Mouse (Mus musculus) hindbrain, embryonic 13.5 days (tissue): ENCODE results near the gene Ppp1r1c. TPM values are rescaled to one million over a fixed set of nuclear protein-coding genes. Genes with fewer than 3 reads are reported as not detected.
"Not testable (repeated sequence)": the region's sequence is repeated elsewhere in the genome, so short reads cannot be mapped to it uniquely, and the experiment has no call there.

Experiments
- ATAC-seq: fragments of 200-750 bp; cut with Nextera tagmentation; 2 replicates; pipeline ENCODE4 v1.8.0; 2017; ENCODE audit warnings: moderate TSS enrichment; ENCODE audit not compliant: low FRiP score
- H3K27ac ChIP-seq: fragments of 300-500 bp; sonication (generic); 2 replicates; pipeline ENCODE4 v1.5.1; 2015; ENCODE audit warnings: inconsistent platforms, mild to moderate bottlenecking, moderate library complexity
- H3K27me3 ChIP-seq: fragments of 300-500 bp; sonication (generic); 2 replicates; pipeline ENCODE4 v1.6.1; 2015; ENCODE audit warnings: mild to moderate bottlenecking, inconsistent platforms
- H3K36me3 ChIP-seq: fragments of 300-500 bp; sonication (generic); 2 replicates; pipeline ENCODE4 v1.6.1; 2015; ENCODE audit warnings: mild to moderate bottlenecking, inconsistent platforms
- H3K4me1 ChIP-seq: fragments of 300-500 bp; sonication (generic); replicated peaks from 2 replicates; pipeline ENCODE4 v1.6.1; 2015; ENCODE audit warnings: inconsistent platforms
- H3K4me2 ChIP-seq: fragments of 300-500 bp; sonication (generic); 2 replicates; pipeline ENCODE4 v1.6.1; 2015; ENCODE audit warnings: inconsistent platforms, mild to moderate bottlenecking, moderate library complexity
- H3K4me3 ChIP-seq: fragments of 300-500 bp; sonication (generic); 2 replicates; pipeline ENCODE4 v1.5.1; 2015; ENCODE audit warnings: mild to moderate bottlenecking, inconsistent platforms
- H3K9ac ChIP-seq: fragments of 300-500 bp; sonication (generic); 2 replicates; pipeline ENCODE4 v1.6.1; 2015; ENCODE audit warnings: mild to moderate bottlenecking, inconsistent platforms
- H3K9me3 ChIP-seq: fragments of 300-500 bp; sonication (generic); 2 replicates; pipeline ENCODE4 v1.6.1; 2016; ENCODE audit warnings: inconsistent platforms
- WGBS: fragments of 180-500 bp; shearing (Covaris S2); methylation state at CpG from one replicate; pipeline ENCODE4 v1.1.7; 2015; 5-methylcytosine and 5-hydroxymethylcytosine counted together
- polyA plus RNA-seq: library from polyadenylated mRNA; unstranded; fragments of >200 nt; fragmentation: Nextera tagmentation; extraction: Ambion mirVana; gene quantifications from 2 replicates; pipeline ENCODE4 v1.2.1, GENCODE M21; 2015

Ppp1r1c gene
- polyA plus RNA-seq, 1 experiment from 2014 or later, result 22.0 TPM

DNA sequence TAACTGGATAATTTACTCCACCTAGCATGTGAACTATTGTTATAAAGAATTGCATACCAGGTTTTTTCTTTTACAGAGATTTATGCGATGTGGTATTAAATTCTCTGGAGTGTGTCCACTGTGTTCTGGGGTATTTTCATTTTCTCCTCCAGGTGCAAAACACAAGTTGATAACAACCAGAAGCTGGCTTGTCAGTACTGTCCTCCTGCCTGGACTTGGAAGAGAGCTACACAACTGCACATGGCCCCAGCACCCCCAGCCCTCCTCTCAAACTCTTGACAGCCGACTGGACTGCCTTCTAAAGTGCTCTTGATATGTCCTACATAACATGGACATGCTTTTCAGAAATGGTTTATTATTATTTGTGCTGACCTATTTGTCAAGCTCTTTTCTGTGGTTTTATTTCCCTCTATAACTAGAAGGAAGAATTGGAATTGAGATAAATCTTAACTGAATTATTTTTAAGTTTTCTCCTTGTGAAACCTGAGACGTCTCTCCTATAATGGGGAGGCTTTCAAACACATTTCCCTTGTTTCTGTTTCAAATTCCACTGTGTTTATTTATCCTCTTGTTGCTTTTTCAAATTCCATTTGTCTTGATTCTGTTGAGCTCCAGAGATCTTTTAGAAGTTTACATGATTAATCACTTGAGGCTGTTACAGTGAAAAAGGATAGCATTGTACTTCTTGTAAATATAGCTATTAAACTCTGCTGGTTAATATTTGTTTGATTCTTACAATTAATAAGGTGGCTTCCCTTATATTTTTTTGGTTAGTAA is 108.3 kb downstream of the Ppp1r1c start:
- H3K4me3 ChIP-seq, result no peak overlapping the region
- no peak overlapping the region for H3K9ac ChIP-seq
- no peak overlapping the region for H3K27ac ChIP-seq
- WGBS, result 72% methylated on average over 3 of the region's 3 CpGs
- H3K27me3 ChIP-seq, result no peaks in the 10 kb centered on the region
- no peaks in the 10 kb centered on the region for H3K36me3 ChIP-seq
- no peaks in the 10 kb centered on the region for H3K9me3 ChIP-seq
- H3K4me2 ChIP-seq, result no peak overlapping the region
- no peak for ATAC-seq
- H3K4me1 ChIP-seq, result no peaks in the 10 kb centered on the region

DNA sequence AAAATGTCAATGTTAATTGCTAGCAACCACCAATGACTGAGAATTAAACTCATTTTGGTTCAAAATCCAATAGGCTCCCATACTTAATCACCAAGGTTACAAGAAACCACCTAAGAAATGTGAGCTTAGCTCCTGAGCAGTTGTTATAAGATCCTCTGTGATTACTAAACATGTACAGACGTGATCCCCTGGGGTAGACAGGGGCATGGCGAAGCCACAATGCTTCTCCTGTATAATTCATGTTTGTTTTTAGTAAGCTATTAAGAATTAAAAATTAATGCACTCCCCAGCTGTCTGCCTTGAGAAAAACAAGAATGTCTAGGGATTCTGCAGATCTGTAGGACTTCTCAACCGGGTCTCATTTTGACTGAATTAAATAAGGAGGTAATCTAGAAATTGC is 112.0 kb downstream of the Ppp1r1c start:
- no peak overlapping the region for H3K4me2 ChIP-seq
- H3K4me3 ChIP-seq, result no peak overlapping the region
- no peak overlapping the region for H3K27ac ChIP-seq
- no peak overlapping the region for H3K9ac ChIP-seq
- no peaks in the 10 kb centered on the region for H3K9me3 ChIP-seq
- no peak for ATAC-seq
- H3K36me3 ChIP-seq, result no peaks in the 10 kb centered on the region
- H3K27me3 ChIP-seq, result no peaks in the 10 kb centered on the region
- 62% methylated on average over 3 of the region's 3 CpGs for WGBS
- H3K4me1 ChIP-seq, result no peaks in the 10 kb centered on the region

DNA sequence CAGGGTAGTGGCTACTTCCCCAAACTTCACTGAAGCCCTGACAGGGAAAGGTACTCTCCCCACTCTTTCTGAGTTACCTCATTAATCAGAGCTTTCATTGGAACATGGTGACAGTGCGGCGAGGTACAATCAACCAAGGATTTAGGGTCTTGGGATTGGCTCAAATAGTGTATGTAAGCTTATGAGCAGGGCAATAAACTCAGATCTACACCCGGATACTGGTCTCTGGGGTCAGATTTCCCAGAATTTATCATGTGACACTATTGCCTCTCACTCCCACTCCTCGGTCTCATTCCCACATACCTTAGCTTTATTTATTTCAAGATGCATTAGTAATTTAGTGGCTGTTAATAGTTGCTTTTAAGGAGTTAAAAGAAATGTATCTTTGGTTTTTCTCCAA is 118.3 kb downstream of the Ppp1r1c start:
- WGBS, result 89% methylated on average over 4 of the region's 4 CpGs
- Histone ChIP-seq H3K36me3 (no peaks in the 10 kb centered on the region), H3K4me2 (no peak overlapping the region), H3K4me3 (no peak overlapping the region), H3K27me3 (no peaks in the 10 kb centered on the region), H3K9ac (no peak overlapping the region), H3K4me1 (no peaks in the 10 kb centered on the region), H3K9me3 (no peaks in the 10 kb centered on the region), H3K27ac (no peak overlapping the region)
- no peak for ATAC-seq

DNA sequence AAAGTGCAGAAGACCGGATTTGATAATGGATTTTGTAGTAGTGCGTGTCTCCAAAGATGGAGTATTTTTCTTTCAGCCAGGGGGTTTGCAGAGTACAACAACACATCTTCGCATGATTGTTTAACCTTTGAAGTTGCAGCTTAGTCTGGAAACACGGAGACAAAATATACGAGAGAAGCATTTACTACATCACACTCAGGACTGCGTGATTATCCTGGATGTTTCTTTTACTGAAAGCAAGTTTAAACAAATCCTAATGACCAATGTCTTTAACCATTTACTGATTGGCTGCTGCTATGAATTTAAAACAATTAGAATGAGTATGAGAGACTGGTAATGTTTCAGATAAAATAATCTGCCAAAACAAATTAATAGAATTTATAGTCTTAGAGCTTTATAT is 131.5 kb downstream of the Ppp1r1c start:
- Histone ChIP-seq H3K9ac (no peak overlapping the region), H3K27ac (no peak overlapping the region), H3K27me3 (no peaks in the 10 kb centered on the region), H3K36me3 (no peaks in the 10 kb centered on the region), H3K4me3 (no peak overlapping the region), H3K4me1 (no peaks in the 10 kb centered on the region), H3K4me2 (no peak overlapping the region), H3K9me3 (no peaks in the 10 kb centered on the region)
- ATAC-seq, result no peak
- 86% methylated on average over 6 of the region's 6 CpGs for WGBS

DNA sequence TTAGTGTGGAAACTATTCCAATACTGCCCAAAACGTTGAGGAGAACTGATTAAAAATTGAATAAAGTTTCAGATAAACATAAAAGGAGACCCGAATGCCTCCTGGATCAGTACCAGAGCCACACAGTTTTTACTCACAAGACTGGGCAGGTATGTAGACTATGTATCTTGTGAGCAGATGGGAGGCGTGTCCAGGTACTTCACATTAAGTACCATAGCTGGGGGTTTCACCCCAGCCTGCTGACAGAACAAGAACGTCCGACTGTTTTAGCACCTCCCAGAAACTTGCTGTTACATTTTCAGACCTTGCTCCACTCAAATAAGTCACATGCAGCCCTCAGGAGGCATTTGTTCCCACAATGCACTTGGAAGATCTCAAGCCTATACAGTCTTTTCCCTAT is 131.9 kb downstream of the Ppp1r1c start:
- no peaks in the 10 kb centered on the region for H3K4me1 ChIP-seq
- no peak overlapping the region for H3K4me3 ChIP-seq
- ATAC-seq, result no peak
- no peak overlapping the region for H3K4me2 ChIP-seq
- H3K27ac ChIP-seq, result no peak overlapping the region
- no peaks in the 10 kb centered on the region for H3K9me3 ChIP-seq
- H3K9ac ChIP-seq, result no peak overlapping the region
- 81% methylated on average over 5 of the region's 5 CpGs for WGBS
- no peaks in the 10 kb centered on the region for H3K36me3 ChIP-seq
- H3K27me3 ChIP-seq, result no peaks in the 10 kb centered on the region

DNA sequence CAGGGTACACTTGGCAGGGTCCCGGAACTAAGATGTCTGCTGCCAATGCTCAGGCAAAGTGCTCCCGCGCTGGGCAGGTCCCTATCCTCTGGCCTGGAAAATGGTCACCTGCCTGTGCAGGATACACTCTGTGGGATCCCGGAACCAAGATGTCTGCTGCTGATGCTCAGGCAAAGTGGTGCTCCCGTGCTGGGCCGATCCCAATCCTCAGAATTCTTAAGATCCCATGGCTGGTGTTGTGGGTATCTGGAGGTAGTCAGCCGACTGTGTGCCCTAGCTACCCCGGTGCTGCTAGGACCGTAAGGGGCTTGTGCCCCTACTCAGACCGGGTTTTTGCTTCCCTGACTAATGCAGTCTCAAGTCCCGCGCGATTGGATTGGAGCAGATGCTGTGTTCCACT is 139.8 kb downstream of the Ppp1r1c start:
- not testable (repeated sequence) for H3K9ac ChIP-seq, H3K4me3 ChIP-seq, H3K36me3 ChIP-seq, H3K4me1 ChIP-seq, H3K27ac ChIP-seq, ATAC-seq, H3K9me3 ChIP-seq, H3K27me3 ChIP-seq, H3K4me2 ChIP-seq
- WGBS, result 89% methylated on average over 13 of the region's 13 CpGs

DNA sequence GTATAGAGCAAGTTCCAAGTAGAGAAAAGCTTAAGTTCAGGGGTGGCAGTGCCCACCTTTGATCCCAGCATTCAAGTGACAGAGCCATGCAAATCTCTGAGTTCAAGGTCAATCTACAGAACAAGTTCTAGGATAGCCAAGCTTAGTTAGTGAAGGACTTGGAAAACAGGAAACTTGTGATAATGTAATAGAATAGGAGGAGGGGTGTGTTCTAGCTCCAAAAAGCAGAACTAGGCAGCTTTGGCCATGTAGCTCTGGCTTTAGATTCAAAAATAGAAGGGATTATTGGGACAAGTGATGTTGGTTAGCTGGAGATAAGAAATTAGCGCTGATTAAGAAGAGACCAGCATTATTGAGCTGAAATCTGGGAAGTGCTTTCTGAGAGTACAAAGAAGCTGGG is 149.3 kb downstream of the Ppp1r1c start:
- Histone ChIP-seq H3K9ac (no peak overlapping the region), H3K4me2 (no peak overlapping the region), H3K4me1 (no peaks in the 10 kb centered on the region), H3K9me3 (no peaks in the 10 kb centered on the region), H3K27ac (no peak overlapping the region), H3K27me3 (no peaks in the 10 kb centered on the region), H3K36me3 (no peaks in the 10 kb centered on the region), H3K4me3 (no peak overlapping the region)
- WGBS, result 91% methylated on average over 1 of the region's 1 CpGs
- ATAC-seq, result no peak

DNA sequence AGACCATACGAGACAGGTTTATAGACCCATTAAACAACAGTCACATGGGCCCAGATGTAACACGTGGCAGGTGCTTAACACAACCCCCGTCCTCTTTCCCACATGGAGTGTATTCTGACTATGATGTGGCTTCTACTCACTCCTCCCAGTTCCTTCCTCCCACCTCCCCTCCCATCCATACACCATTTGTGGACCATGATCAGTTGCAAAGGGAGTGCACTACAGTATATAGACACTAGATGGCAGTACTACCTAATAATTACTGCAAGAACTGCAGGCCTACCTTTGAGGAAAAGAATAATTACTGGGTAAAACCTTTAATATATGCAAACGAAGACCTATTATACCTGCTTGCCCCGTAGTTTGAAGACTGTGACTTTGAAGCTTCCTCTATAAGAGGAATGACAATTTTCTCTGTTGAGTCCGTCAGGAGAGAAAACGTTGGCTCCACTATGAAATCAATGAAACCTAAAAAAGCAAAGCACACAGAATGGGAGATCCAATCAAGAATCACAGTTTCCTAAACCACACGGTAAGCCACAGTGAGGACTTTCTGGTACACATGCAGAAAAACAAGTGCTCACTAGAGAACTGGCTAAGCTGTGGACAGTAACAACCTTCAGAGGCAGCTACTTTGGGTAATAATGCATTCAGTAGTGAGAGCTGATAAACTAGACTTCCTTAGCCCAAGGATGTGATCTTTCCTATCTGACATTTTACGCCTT is 157.9 kb downstream of the Ppp1r1c start:
- no peaks in the 10 kb centered on the region for H3K27me3 ChIP-seq
- no peaks in the 10 kb centered on the region for H3K9me3 ChIP-seq
- H3K9ac ChIP-seq, result no peak overlapping the region
- WGBS, result 49% methylated on average over 9 of the region's 9 CpGs
- no peak overlapping the region for H3K4me2 ChIP-seq
- no peak overlapping the region for H3K27ac ChIP-seq
- ATAC-seq, result peak; percentile 87; the same call in 1 of the 2 replicates
- no peaks in the 10 kb centered on the region for H3K36me3 ChIP-seq
- H3K4me1 ChIP-seq, result no peaks in the 10 kb centered on the region
- no peak overlapping the region for H3K4me3 ChIP-seq

Other genes starting within 250 kb of the Ppp1r1c start
- gene Itprid2, start 72.4 kb upstream of the Ppp1r1c start, polyA plus RNA-seq, result 4.1 and 4.5 TPM in 2 replicates